Mouse (Mus musculus): ENCODE measurements around the gene Sectm1a. TPM values are rescaled to one million over a fixed set of nuclear protein-coding genes. Genes with fewer than 3 reads are reported as not detected.
"Not testable (repeated sequence)": the region's sequence is repeated elsewhere in the genome, so short reads cannot be mapped to it uniquely, and the experiment has no call there.

Sectm1a gene
- total RNA-seq, 2 experiments from 2014 or later: not detected

DNA sequence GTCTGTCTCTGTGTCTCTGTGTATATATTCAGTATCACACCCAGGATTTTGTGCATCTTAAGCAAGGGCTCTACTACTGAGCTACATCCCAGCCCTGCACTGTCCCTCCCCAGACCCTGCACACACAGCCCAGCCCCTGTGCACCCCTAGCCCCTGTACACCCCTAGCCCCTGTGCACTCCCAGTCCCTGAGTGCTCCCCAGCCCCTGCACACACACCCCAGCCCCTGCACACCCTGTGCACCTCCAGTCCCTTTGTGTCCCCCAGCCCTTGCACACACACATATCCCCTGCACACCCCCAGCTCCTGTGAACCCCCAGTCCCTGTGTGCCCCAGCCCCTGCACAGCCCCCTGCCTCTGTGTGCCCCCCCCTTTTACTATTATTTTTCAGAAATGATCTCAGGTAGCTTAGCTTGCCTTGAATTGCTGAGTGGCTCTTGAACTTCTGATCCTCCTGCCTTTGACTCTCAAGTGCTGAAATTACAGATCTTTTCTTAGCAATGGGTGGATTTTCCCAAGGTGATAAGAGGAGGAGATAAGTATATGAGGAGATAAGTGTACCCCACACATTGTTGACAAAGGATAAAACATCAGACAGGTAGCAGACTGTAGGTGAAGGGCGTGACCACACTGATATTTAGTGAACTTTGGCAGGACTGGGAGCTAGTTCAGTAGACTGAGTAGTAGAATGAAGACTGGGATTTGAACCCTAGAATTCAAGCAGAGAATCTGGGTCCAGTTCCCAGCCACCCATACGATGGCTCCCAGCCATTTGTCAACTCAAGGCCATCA lies 8.9 kb upstream of the Sectm1a start:
- DNase-seq (ENCODE audit: low spot score in 2 of 2): no peak

DNA sequence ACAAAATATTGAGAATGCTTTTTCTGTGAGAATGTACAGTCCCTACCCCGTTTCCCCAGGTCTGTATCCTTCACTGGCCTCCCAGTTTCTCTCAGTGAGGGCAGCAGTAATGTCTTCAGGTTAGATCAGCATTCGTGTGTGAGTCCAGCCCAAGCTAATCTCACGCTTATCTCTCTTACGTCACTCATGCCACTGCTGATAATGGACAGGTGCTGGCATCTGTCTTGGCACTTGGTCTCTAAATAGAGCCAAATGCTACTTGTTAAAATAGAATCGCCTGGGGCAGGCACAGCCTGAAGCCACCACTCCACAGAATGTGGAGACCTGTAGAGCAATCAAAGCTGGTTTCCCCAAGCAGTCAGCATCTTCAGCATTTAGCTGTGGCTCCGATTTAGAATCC lies 8.0 kb upstream of the Sectm1a start:
- no peak for DNase-seq (ENCODE audit: low spot score in 2 of 2)

DNA sequence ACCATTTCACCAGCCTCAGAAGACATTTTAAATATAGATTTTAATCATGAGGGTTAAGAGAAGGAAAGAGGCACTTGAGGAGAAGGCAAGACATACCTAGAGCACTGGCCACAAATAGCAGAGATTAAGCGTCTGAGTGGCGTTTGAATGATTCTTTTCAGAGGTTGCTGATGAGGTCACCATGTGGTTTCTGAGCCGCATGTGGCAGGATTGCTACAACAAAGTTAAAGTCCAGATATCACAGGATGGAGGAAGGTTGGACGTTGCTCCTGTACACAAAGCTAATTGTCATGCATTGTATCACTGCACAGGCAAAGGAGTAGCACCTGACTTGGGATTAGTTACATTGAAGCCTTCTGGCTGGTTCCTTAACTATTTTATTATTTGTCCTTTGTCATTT lies 5.3 kb upstream of the Sectm1a start:
- DNase-seq (ENCODE audit: low spot score in 2 of 2): no peak

DNA sequence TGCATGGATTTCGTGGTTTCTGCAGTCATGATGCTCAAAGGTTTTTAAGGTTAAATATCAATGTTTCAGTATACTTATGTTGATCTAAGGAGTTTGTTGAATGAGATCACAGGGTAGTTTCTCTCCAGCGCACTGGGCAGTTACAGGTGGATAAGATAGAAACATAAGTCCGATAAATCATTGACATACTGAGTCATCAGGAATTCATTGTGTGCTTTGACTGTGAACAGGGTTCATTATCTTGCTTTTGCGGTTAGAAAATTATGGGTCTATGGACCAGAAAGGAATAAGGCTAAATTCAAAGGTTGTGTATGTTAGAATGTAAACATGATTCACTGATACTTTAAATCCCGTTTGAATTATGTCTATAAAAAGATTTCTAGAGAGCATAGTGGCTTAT lies 4.2 kb upstream of the Sectm1a start:
- DNase-seq (ENCODE audit: low spot score in 2 of 2): no peak

DNA sequence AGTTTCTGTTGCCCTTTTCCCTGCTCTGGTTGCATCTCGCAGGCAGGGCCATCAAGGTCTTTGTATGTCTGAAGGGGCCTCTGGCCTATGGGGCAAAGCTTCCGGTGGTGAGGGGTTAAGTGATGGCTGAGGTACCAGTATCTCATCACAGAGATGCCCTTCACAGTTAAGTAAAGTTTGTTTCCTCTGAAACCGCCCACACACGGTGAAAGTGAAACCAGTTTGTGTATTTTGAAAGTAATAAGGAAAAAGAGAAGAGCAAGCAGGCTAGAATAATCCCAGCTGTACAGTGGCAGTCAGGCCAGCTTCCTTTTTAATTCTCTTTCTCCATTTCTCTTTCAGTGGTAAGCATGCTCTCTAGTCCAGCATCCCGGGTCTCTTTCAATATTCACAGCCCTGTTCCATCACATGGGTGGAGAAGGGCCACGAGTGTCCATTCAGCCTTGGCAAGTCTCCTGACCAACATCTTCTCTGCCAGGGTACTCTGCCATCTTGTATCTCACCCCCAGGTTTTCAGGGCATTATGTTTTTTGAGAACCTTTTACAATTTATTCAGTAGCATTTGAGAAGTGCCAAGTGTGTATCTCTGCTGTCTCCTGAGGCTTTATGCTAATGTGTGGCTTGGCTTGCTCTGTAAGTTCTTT lies 2.0 kb upstream of the Sectm1a start:
- DNase-seq (ENCODE audit: low spot score in 2 of 2): no peak

DNA sequence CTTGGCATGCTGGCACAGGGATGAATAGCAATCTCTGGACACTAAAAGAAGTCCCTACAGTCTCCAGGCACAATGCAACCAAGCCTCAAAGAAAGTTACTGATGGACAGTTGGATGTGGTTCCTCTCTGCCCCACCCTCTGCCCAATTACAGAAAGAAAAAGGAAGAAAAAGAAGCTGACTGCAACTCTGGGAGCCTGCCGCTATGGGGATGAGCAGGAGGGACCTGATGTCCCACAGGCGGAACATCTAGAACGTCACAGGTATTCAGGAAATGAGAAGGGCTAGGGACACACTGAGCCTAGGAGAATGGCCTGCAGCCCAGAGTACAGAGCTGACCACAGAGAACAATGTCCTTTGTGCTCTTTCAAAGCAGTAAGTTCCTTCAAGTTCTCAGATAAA lies 1.2 kb upstream of the Sectm1a start:
- no peak for DNase-seq (ENCODE audit: low spot score in 2 of 2)

DNA sequence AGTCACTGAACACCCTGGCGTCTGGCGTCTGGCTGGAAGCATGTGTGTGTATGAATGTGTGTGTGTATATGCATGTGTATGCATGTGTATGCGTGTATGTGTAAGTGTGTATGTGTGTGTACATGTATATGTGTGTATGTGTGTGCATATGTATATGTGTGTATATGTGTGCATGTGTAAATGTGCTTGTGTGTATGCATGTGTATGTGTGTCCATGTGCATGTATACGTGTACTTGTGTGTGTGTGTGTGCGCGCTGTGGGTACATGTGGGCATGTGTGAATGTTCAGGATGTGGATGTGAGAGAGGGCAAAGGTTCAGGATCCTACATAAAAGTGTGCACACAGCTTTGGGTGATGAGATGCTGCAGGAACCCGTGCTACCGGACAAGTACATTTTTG lies 690 bp downstream of the Sectm1a start:
- no peak for DNase-seq (ENCODE audit: low spot score in 2 of 2)

DNA sequence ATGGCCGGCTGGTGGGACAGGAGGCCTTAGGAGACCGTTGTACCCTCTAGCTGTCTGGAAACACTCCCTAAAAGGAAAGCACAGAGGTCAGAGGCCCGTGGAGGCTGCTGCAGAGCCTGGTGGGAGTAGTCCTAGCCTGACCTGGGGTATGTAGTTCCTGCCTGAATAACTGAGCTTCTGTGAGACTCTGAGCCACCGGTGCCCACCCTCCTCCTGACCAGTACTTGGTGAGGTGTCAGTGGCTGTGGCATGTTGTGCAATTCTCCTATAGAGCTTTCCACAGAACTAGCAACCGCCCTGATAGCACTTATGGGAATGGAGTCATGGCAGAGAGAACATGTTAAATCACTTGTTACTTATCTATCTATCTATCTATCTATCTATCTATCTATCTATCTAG lies 5.4 kb downstream of the Sectm1a start:
- no peak for DNase-seq (ENCODE audit: low spot score in 2 of 2)

DNA sequence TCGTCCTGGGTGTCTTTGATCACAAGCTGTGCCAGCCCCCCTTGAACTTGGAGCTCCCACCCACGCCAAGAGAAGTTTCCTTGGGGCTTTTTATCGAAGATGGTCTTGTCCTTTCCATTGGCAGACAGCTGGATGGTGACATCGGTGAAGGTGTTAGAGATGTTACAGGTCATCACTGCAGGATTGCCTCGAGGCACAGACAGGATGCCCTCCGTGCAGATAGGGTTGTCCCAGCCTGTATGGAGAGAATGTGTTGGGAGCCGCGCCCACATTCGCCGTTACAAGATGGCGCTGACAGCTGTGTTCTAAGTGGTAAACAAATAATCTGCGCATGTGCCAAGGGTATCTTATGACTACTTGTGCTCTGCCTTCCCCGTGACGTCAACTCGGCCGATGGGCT lies 11.4 kb downstream of the Sectm1a start:
- not testable (repeated sequence) for DNase-seq (ENCODE audit: low spot score in 2 of 2)

DNA sequence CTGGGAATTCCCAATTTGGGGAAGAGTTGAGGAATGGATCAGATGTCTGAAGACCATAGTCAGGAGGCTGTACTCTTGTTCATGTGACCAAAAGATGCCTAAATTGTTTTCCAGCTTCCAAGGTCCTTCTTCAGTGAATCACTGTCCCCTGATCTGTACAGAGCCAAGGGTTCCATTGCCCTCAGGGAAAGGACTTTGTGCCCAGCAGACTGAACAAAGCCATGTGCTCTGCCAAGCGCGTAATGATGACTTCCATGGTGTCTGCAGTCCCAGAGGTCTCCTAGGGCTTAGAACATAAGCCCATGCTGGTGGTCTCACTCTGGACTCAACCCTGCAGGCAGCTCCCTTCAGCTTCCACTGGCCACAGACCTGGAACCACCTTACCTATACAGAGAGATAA lies 13.1 kb downstream of the Sectm1a start:
- no peak for DNase-seq (ENCODE audit: low spot score in 2 of 2)

DNA sequence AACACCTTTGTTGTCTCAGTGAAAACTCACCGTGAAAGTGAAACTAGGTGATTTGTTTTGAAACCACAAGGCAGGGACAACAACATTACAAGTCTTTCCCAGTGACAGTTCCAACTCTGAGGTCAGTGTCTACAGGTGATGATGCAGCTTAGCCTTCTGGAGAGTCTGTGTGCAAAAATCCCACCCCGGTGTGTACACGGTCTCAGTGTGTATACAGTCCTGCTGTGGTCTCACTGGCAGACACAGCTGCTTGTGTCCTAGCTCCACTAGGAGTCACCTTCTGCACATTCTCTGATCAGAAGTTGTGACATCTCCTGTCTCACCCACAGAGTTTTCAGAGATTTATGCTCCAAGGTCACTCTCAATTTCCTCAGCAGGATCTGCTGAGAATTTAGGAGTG lies 16.8 kb downstream of the Sectm1a start:
- DNase-seq (ENCODE audit: low spot score in 2 of 2): no peak

DNA sequence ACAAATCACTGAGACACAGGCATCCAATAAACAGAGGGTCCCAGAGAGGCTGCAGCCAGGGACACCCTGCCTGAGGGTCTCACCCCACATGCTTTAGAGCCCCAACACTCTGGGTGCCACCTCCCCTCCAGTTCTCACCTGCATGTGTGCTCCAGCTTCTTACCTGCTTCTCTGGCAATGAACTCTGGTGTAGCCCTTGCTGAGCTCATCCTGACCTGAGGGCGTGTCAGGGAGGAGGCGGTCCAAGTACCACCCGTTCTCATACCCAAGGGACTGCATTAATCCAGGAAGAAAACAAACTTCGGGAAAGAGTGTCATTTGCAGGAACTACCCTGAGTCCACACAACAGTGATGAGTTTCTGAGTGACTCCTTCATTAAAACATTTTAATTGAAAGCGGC lies 17.6 kb downstream of the Sectm1a start, which contains the start of gene Sectm1b:
Gene Sectm1b, minus strand, starts transcription at position 191 of the 400 bp plus-strand sequence.
- no peak for DNase-seq (ENCODE audit: low spot score in 2 of 2)

DNA sequence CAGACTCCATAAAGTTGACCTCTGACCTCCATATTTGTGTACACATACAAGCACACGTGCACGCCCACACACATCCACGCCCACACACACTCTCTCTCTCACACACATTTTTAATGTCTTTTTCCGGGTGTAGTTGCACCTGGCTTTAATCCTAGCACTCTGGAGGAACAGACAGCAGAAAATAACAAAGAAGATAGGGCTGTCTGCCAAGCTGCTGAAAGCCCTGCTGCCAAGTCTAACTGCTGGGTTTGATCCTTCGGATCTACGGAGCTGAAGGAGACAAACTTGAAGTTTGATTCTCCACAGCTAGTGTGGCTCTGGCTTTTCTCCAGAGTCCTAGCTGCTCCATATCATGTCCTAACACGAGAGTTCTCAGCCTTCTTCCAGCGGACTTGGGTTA lies 19.4 kb downstream of the Sectm1a start:
- DNase-seq (ENCODE audit: low spot score in 2 of 2): peak in 1 of 2 experiments; percentile 28

DNA sequence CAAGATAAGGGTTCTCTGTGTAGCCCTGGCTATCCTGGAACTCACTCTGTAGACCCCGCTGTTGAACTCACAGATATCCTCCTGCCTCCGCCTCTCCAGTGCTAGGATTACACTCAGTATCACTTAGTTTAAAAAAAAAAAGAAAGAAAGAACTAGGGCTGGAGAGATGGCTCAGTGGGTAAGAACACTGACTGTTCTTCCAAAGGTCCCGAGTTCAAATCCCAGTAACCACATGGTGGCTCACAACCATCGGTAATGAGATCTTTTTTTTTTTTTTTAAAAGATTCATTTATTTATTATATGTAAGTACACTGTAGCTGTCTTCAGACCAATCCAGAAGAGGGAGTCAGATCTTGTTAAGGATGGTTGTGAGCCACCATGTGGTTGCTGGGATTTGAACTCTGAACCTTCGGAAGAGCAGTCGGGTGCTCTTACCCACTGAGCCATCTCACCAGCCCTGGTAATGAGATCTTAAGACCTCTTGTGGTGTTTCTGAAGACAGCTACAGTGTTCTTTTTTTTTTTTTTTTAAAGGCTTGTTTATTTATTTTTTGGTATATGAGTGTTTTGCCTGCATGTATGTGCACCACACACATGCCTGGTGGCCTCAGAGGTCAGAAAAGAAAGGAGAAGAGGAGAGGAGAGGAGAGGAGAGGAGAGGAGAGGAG lies 20.5 kb downstream of the Sectm1a start:
- DNase-seq (ENCODE audit: low spot score in 2 of 2): not testable (repeated sequence)

DNA sequence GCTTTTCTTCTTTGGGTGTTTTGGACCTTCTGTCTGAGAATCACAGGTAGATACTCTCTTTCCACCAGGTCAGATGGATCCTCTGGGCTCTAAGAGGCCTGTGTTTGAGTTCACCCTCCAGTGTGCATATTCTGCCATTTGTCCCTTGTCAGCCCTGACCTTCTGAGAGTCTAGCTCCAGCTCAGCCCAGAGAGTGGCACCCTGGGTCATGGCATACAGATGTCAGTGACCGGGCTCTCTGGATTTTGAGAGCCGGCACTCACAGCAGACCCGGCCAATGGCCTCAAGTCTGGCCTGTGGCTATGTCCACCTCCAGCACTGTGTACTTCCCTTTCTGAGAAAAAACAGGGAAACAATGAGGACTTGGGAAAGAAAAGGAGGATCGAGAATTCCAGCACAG lies 21.5 kb downstream of the Sectm1a start:
- DNase-seq (ENCODE audit: low spot score in 2 of 2): no peak

DNA sequence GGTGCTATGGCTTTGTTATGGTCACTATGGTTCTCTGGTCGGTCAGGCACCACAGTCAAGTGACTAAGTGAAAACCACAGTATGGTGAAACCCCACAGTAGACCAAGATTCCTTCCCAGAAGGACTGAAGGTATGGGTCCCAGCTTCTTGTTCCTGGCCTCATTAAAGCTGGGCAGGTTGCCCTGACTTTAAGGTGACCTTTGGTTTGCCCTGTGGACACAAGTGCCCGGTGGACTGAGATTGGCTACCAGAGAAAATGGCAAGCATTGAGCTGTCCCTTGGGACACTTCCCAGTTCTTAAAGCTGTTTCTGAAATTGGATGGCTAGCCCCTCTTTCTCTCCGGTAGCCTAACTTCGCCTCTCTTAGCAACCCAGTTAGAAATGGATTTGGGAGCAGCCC lies 22.1 kb downstream of the Sectm1a start:
- no peak for DNase-seq (ENCODE audit: low spot score in 2 of 2)

DNA sequence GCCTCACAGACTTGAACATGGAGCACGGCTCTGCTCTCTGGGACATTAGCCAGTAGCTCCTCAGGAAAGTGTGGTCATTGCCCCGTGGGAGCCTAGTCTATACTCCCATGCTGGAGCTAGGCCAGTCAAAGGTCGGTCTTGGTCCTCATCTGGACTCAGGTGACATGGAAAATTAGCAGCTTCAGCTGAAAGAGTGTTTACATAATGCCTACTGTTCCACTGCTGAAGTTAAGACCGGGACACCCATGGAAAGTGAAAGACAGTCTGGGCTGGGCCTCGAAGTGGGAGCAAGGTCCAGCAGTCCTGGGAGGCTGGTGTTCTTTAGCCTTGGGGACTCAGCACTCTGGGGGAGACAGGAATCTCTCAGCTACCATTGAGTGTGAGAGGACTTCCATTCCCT lies 22.9 kb downstream of the Sectm1a start:
- DNase-seq (ENCODE audit: low spot score in 2 of 2): no peak

DNA sequence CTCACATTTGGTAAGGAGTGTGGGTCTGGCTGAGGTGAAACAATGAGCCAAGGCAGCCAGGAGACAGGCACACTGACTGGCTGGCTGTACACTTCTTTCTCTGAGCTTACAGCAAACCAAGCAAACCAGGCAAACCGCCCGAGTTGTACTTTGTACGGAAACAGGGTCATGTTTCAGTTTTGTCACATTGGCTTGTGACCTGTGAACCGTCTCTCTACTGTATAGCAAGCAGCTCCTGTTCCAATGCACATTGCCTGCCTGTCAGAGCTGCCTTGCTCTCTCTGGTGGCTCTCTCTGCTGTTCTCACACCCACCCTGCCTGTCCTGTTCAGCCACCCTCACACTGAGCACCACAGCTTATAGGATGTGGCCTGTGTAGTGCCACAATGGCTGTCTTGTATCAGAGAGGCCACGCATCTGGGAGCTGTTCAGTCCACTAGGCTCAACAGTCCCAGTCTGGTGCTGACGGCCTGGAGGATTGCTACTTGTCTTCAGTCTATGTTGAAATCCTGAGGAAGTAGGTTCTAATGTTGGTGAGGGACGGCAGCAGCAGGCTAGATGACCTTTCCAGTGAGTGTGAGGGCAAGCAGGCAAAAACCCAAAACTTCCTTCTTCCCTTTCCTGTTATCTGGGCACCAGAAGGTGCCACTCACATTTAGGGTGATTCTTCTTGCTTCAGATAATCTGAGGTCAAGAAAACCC lies 24.3 kb downstream of the Sectm1a start:
- DNase-seq (ENCODE audit: low spot score in 2 of 2): no peak

DNA sequence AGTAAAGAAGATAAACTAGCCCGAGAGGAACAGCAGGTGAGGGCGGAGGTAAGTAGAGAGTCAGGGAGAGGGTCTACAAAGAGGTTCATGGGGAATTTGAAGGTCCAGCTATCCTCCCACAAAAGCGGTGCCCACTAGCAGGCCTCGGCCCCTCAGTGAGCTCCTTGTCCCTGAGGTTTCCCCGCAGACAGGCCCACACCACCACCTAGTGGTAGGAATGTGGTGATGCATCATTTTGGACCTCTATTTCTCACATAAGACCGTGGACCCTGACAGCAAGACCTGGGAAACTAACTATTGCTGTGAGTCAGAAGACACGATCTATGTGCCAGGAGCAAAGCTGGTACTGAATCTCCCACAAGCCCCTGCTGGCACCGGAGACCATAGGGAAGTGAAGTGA lies 27.5 kb downstream of the Sectm1a start:
- peak; percentile 54 to 87 for DNase-seq (ENCODE audit: low spot score in 2 of 2)

DNA sequence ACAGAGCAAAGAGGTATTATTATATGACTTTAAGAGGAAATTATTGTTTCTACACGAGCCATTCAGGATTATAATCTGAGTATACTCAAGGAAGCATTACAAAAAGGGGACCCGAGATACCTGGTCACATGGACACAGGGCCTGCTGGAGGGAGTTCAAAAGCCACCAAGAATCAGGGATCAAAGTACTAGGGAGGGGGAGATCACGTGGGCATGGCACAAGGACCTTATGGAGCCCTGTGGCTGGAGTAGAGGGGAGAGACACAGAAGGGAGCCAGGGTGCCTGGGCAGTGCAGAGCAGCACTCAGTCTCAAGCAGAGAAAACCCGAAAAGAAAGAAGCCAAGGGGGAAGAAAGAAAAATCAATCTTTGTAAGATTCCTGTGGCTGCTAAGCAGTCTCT lies 28.6 kb downstream of the Sectm1a start:
- DNase-seq (ENCODE audit: low spot score in 2 of 2): no peak

DNA sequence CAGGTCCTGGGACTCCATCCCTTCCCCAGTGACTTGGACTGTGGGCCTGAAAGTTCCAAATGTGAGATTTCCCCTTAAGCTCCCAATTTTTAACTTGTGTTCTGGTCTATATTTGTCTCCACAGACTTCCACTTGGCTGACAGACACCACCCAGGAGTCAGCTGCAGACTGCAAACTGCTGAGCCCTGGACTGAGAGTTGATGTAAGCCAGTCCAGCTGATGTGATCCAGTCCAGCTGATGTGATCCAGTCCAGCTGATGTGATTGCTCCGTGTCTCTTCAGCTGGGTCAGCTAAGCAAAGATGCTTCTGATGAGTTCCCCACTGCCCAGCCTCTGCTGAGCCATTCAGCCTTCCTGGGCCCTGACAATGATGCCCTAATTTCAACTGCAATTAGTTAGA lies 29.2 kb downstream of the Sectm1a start:
- no peak for DNase-seq (ENCODE audit: low spot score in 2 of 2)

DNA sequence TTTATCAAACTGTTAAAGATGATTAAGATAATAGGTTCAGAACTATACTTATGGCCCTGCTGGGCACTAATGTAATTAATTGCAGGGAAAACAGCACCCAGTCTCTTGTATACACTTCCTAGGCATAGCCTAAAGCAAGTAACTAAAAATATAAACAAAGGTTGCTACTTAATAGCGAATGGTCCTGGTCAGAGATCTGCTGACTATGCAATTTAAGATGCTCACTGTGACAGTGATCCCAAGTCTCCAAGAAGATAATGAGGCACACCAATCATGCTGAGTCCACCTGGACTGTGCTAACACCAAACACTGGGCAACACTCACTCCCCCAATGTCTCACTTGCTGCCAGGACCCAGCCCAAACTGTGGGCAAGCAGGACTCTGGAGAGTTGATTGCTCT lies 31.2 kb downstream of the Sectm1a start:
- no peak for DNase-seq (ENCODE audit: low spot score in 2 of 2)
